Mouse (Mus musculus): ENCODE data around the gene Retreg3. TPM values are rescaled to one million over a fixed set of nuclear protein-coding genes. Genes with fewer than 3 reads are reported as not detected.

Retreg3 gene
- polyA plus RNA-seq, 1 experiment from 2014 or later, result 17.9 TPM

- Histone ChIP-seq H3K4me3 (no peak overlapping the region), H3K27me3 (ENCODE audit: low read depth, poor library complexity, severe bottlenecking) (no peaks in the 10 kb centered on the region), H3K27ac (no peak overlapping the region), H3K4me1 (peaks cover 39% of the 10 kb centered on the region), H3K36me3 (peaks cover 50% of the 10 kb centered on the region), H3K9me3 (replicated peaks) (no peaks in the 10 kb centered on the region)
- DNase-seq (ENCODE audit: low spot score), result no peak
- WGBS, result 81% methylated on average over 5 of the region's 5 CpGs
Observed at GRCm38 (mm10) chr11:101061049-101061448, 58.6 kb downstream of the Retreg3 start.

- peaks cover 56% of the 10 kb centered on the region for H3K36me3 ChIP-seq
- no peak overlapping the region for H3K4me3 ChIP-seq
- H3K27me3 ChIP-seq (ENCODE audit: low read depth, poor library complexity, severe bottlenecking), result no peaks in the 10 kb centered on the region
- H3K9me3 ChIP-seq (replicated peaks), result no peaks in the 10 kb centered on the region
- H3K27ac ChIP-seq, result peak overlapping the region; percentile 31
- peaks cover 39% of the 10 kb centered on the region for H3K4me1 ChIP-seq
- DNase-seq (ENCODE audit: low spot score), result no peak
- 80% methylated on average over 8 of the region's 8 CpGs for WGBS
Observed at GRCm38 (mm10) chr11:101060126-101060525, 59.6 kb downstream of the Retreg3 start.

GRCm38 (mm10) chr11:101059473-101059872 lies 60.2 kb downstream of the Retreg3 start:
- no peaks in the 10 kb centered on the region for H3K9me3 ChIP-seq (replicated peaks)
- H3K4me1 ChIP-seq, result peaks cover 37% of the 10 kb centered on the region
- H3K36me3 ChIP-seq, result peaks cover 61% of the 10 kb centered on the region
- H3K27me3 ChIP-seq (ENCODE audit: low read depth, poor library complexity, severe bottlenecking), result no peaks in the 10 kb centered on the region
- no peak overlapping the region for H3K4me3 ChIP-seq
- no peak overlapping the region for H3K27ac ChIP-seq
- WGBS, result 90% methylated on average over 10 of the region's 10 CpGs
- no peak for DNase-seq (ENCODE audit: low spot score)

- Histone ChIP-seq H3K27me3 (ENCODE audit: low read depth, poor library complexity, severe bottlenecking) (no peaks in the 10 kb centered on the region), H3K9me3 (replicated peaks) (no peaks in the 10 kb centered on the region), H3K4me3 (no peak overlapping the region), H3K36me3 (peaks cover 63% of the 10 kb centered on the region), H3K4me1 (peaks cover 30% of the 10 kb centered on the region), H3K27ac (no peak overlapping the region)
- DNase-seq (ENCODE audit: low spot score), result no peak
- 66% methylated on average over 5 of the region's 5 CpGs for WGBS
Observed at GRCm38 (mm10) chr11:101058726-101059125, 61.0 kb downstream of the Retreg3 start.

DNA sequence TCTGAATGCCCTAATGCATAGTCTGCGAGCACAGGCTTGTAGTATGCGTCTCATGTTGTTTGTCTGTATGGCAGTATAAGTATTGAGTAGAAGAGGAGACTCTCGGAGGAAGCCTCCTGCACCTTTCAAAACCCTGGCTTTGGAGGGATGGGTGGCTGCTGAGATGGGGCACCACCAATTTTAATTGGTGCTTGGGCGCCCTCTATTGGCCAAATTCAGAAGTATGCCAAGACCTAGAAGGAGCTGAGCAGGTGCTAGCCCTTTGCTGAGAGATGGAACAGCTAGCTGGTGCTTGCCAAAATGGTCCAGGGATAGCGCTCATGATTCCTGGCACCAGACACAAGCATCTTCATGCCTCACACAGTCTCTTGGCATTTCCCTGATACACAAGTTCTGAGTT lies 61.8 kb downstream of the Retreg3 start:
- Histone ChIP-seq H3K9me3 (replicated peaks) (no peaks in the 10 kb centered on the region), H3K4me1 (peaks cover 21% of the 10 kb centered on the region), H3K36me3 (peaks cover 67% of the 10 kb centered on the region), H3K4me3 (no peak overlapping the region), H3K27ac (no peak overlapping the region), H3K27me3 (ENCODE audit: low read depth, poor library complexity, severe bottlenecking) (no peaks in the 10 kb centered on the region)
- DNase-seq (ENCODE audit: low spot score), result peak; percentile 84
- 43% methylated on average over 5 of the region's 5 CpGs for WGBS

DNA sequence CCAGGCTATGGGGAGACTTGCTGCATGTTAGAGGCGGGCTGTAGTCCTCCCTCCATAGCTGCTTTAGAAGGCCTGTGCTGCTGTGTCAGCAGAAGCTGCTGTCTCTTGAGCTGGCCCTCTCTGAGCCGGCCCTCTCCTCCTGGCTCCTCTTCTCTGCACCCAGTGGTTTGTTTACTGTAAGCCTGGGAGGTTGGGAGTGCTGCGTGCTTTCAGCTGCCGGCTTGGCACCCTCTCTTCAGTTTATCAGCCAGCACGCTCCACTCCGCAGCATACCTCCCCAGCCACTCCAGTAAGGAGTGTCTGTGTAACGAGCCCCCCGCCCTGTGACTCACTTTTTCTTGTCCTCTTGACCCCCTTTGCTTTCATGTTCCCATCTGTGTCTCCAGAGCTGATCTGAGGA lies 62.8 kb downstream of the Retreg3 start:
- whole genome bisulfite sequencing, result 39% methylated on average over 8 of the region's 8 CpGs

GRCm38 (mm10) chr11:101055418-101055817 lies 64.3 kb downstream of the Retreg3 start:
- Histone ChIP-seq H3K36me3 (peaks cover 67% of the 10 kb centered on the region), H3K4me1 (peaks cover 12% of the 10 kb centered on the region; the same call in 1 of the 2 replicates), H3K27ac (no peak overlapping the region), H3K9me3 (replicated peaks) (no peaks in the 10 kb centered on the region), H3K4me3 (no peak overlapping the region), H3K27me3 (ENCODE audit: low read depth, poor library complexity, severe bottlenecking) (no peaks in the 10 kb centered on the region)
- 86% methylated on average over 14 of the region's 14 CpGs for WGBS
- DNase-seq (ENCODE audit: low spot score), result no peak

More for the DNA sequence above, 62.8 kb downstream of the Retreg3 start:
- no peaks in the 10 kb centered on the region for H3K9me3 ChIP-seq (replicated peaks)
- H3K4me3 ChIP-seq, result no peak overlapping the region
- H3K36me3 ChIP-seq, result peaks cover 67% of the 10 kb centered on the region
- peaks cover 12% of the 10 kb centered on the region; the same call in 1 of the 2 replicates for H3K4me1 ChIP-seq
- H3K27me3 ChIP-seq (ENCODE audit: low read depth, poor library complexity, severe bottlenecking), result no peaks in the 10 kb centered on the region
- 0 out of 2 replicates have a peak overlapping the region, but pooled peaks have one; percentile 0 for H3K27ac ChIP-seq
- no peak for DNase-seq (ENCODE audit: low spot score)

- Histone ChIP-seq H3K36me3 (peaks cover 74% of the 10 kb centered on the region), H3K27ac (no peak overlapping the region), H3K4me1 (peaks cover 6% of the 10 kb centered on the region; the same call in 1 of the 2 replicates), H3K27me3 (ENCODE audit: low read depth, poor library complexity, severe bottlenecking) (no peaks in the 10 kb centered on the region), H3K9me3 (replicated peaks) (no peaks in the 10 kb centered on the region), H3K4me3 (no peak overlapping the region)
- 100% methylated on average over 1 of the region's 1 CpGs for WGBS
- DNase-seq (ENCODE audit: low spot score), result no peak
Observed at GRCm38 (mm10) chr11:101053974-101054373, 65.7 kb downstream of the Retreg3 start.

DNA sequence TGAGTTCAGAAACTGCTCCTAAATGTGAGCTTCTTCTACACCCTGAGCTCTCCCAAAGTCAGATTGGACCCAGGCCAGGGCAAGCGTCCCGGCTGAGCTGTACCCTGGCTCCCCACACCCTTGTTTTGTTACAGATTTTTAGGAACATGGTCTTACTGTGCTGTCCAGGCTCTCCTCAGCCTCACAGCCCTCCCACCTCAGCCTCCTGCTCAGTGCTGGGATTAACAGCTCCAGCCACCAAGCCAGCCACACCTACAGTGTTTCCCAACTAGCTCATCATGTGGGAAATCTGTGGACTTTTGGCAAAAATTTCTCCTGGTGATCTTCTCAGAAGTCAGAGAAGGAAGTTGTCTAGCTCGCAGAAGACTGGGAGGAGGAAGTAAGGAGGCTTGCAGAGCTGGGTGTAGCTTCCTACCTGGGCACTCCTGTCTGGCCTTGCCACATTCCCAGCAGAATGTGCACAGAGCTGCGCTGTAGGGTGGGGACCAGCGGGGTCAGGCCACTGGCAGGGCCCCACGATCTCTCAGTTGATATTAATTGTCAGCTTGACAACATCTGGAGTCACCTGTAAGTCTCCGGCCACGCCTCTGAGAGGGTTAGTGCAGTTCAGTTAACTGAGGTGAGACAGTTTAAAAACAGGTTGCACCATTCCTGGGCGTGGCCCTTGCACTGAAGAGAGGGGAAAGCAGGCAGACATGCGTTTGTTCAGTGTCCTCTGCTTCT lies 66.8 kb downstream of the Retreg3 start:
- Histone ChIP-seq H3K27ac (no peak overlapping the region), H3K27me3 (ENCODE audit: low read depth, poor library complexity, severe bottlenecking) (no peaks in the 10 kb centered on the region), H3K36me3 (peaks cover 79% of the 10 kb centered on the region), H3K9me3 (replicated peaks) (no peaks in the 10 kb centered on the region), H3K4me3 (no peak overlapping the region), H3K4me1 (no peaks in the 10 kb centered on the region)
- DNase-seq (ENCODE audit: low spot score), result no peak
- WGBS, result 91% methylated on average over 10 of the region's 10 CpGs

- WGBS, result 85% methylated on average over 8 of the region's 8 CpGs
- Histone ChIP-seq H3K4me3 (no peak overlapping the region), H3K27me3 (ENCODE audit: low read depth, poor library complexity, severe bottlenecking) (no peaks in the 10 kb centered on the region), H3K27ac (no peak overlapping the region), H3K9me3 (replicated peaks) (no peaks in the 10 kb centered on the region), H3K36me3 (peaks cover 86% of the 10 kb centered on the region), H3K4me1 (no peaks in the 10 kb centered on the region)
- DNase-seq (ENCODE audit: low spot score), result no peak
Observed at GRCm38 (mm10) chr11:101051617-101052016, 68.1 kb downstream of the Retreg3 start.

GRCm38 (mm10) chr11:101051051-101051493 lies 68.6 kb downstream of the Retreg3 start:
- no peak overlapping the region for H3K27ac ChIP-seq
- no peaks in the 10 kb centered on the region for H3K9me3 ChIP-seq (replicated peaks)
- no peaks in the 10 kb centered on the region for H3K27me3 ChIP-seq (ENCODE audit: low read depth, poor library complexity, severe bottlenecking)
- no peaks in the 10 kb centered on the region for H3K4me1 ChIP-seq
- no peak overlapping the region for H3K4me3 ChIP-seq
- no peak for DNase-seq (ENCODE audit: low spot score)
- H3K36me3 ChIP-seq, result peaks cover 89% of the 10 kb centered on the region
- WGBS, result 92% methylated on average over 6 of the region's 6 CpGs

DNA sequence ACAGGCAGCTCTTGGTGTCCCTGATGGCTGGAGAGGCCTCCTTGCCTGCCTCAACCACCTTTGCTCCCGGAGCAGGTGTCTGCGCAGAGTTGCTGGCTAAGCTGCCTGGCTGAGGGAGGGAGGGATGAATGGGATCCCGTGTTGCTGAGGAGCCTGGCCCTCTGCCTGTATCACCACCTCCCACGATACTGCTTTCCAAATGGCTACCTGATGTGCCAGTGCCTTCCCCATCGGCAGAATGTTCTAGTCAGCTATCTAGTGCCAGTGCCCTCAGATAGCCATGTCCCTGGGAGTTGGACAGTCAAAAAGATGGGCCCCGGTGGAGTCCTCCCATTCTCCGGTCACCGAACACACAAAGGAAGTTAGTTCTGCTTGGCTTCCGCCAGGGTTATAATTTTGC lies 69.3 kb downstream of the Retreg3 start:
- H3K27ac ChIP-seq, result no peak overlapping the region

GRCm38 (mm10) chr11:101047502-101047901 lies 72.2 kb downstream of the Retreg3 start:
- WGBS, result 87% methylated on average over 3 of the region's 3 CpGs
- Histone ChIP-seq H3K4me3 (no peak overlapping the region), H3K4me1 (no peaks in the 10 kb centered on the region), H3K36me3 (peaks cover 97% of the 10 kb centered on the region), H3K27me3 (ENCODE audit: low read depth, poor library complexity, severe bottlenecking) (no peaks in the 10 kb centered on the region), H3K9me3 (replicated peaks) (no peaks in the 10 kb centered on the region), H3K27ac (no peak overlapping the region)
- no peak for DNase-seq (ENCODE audit: low spot score)

More for the DNA sequence above, 69.3 kb downstream of the Retreg3 start:
- Histone ChIP-seq H3K4me1 (no peaks in the 10 kb centered on the region), H3K4me3 (no peak overlapping the region), H3K27me3 (ENCODE audit: low read depth, poor library complexity, severe bottlenecking) (no peaks in the 10 kb centered on the region), H3K36me3 (peaks cover 93% of the 10 kb centered on the region), H3K9me3 (replicated peaks) (no peaks in the 10 kb centered on the region)
- 95% methylated on average over 9 of the region's 9 CpGs for WGBS
- no peak for DNase-seq (ENCODE audit: low spot score)
